Comparison of ENCODE assay signal across 7 mouse cellular contexts in genomic region chr6:94592243-94592642, GRCm38 (mm10).
DNase-seq lines count a peak whose midpoint lies in the region.

No protein-coding gene starts in this region.

- DNase-seq in 3T3-L1 (ENCODE audit: low read depth, low spot score) (peak; percentile 48), NIH3T3 (ENCODE audit: low read depth) (peak; percentile 41)
- peak; percentile 52 for DNase-seq in gastrocnemius, postnatal 25 days
- peak; percentile 45 to 61 for DNase-seq in kidney, postnatal 36 days
- no peak for DNase-seq in spleen, adult 18-20 months
- no peak for DNase-seq in layer of hippocampus, postnatal 25 days (ENCODE audit: extremely low spot score in 1 of 2, low spot score in 1 of 2)
- DNase-seq in urinary bladder, adult 2 months (ENCODE audit: low spot score): no peak

Comparison
In these comparisons a context has a peak if more than half of its experiments do, and no peak if none do; other contexts are left out.
1. DNase-seq: peak in 3T3-L1 (single experiment), NIH3T3 (single experiment), gastrocnemius, postnatal 25 days (single experiment) and kidney, postnatal 36 days (2 of 2); none in spleen, adult 18-20 months (0 of 2), layer of hippocampus, postnatal 25 days (0 of 2) and urinary bladder, adult 2 months (single experiment).